Mouse (Mus musculus) hindbrain, embryonic 12.5 days (tissue): Measurements from ENCODE around the gene Sf1. TPM values are rescaled to one million over a fixed set of nuclear protein-coding genes. Genes with fewer than 3 reads are reported as not detected.

Source experiments
- ATAC-seq: fragments of 200-750 bp; cut with Nextera tagmentation; 2 replicates; pipeline ENCODE4 v1.8.0; 2017; ENCODE audit warnings: moderate TSS enrichment; ENCODE audit not compliant: low FRiP score
- H3K27ac ChIP-seq: fragments of 300-500 bp; sonication (generic); 2 replicates; pipeline ENCODE4 v1.5.1; 2016; ENCODE audit warnings: mild to moderate bottlenecking
- H3K27me3 ChIP-seq: fragments of 300-500 bp; sonication (generic); 2 replicates; pipeline ENCODE4 v1.6.1; 2016; ENCODE audit warnings: mild to moderate bottlenecking
- H3K36me3 ChIP-seq: fragments of 300-500 bp; sonication (generic); 2 replicates; pipeline ENCODE4 v1.6.1; 2016; ENCODE audit warnings: mild to moderate bottlenecking
- H3K4me1 ChIP-seq: fragments of 300-500 bp; sonication (generic); 2 replicates; pipeline ENCODE4 v1.6.1; 2016
- H3K4me2 ChIP-seq: fragments of 300-500 bp; sonication (generic); replicated peaks from 2 replicates; pipeline ENCODE4 v1.6.1; 2016; ENCODE audit warnings: mild to moderate bottlenecking
- H3K4me3 ChIP-seq: fragments of 300-500 bp; sonication (generic); 2 replicates; pipeline ENCODE4 v1.5.1; 2016; ENCODE audit warnings: mild to moderate bottlenecking
- H3K9ac ChIP-seq: fragments of 300-500 bp; sonication (generic); 2 replicates; pipeline ENCODE4 v1.6.1; 2016; ENCODE audit warnings: mild to moderate bottlenecking, moderate library complexity
- H3K9me3 ChIP-seq: fragments of 300-500 bp; sonication (generic); replicated peaks from 2 replicates; pipeline ENCODE4 v1.6.1; 2016; ENCODE audit warnings: mild to moderate bottlenecking
- WGBS: fragments of 180-500 bp; shearing (Covaris S2); methylation state at CpG from one replicate; pipeline ENCODE4 v1.1.7; 2016; 5-methylcytosine and 5-hydroxymethylcytosine counted together
- polyA plus RNA-seq: library from polyadenylated mRNA; unstranded; fragments of >200 nt; fragmentation: Nextera tagmentation; extraction: Ambion mirVana; gene quantifications from 2 replicates; pipeline ENCODE4 v1.2.1, GENCODE M21; 2016

Gene Sf1
- polyA plus RNA-seq, 1 experiment from 2014 or later, result 168 TPM

DNA sequence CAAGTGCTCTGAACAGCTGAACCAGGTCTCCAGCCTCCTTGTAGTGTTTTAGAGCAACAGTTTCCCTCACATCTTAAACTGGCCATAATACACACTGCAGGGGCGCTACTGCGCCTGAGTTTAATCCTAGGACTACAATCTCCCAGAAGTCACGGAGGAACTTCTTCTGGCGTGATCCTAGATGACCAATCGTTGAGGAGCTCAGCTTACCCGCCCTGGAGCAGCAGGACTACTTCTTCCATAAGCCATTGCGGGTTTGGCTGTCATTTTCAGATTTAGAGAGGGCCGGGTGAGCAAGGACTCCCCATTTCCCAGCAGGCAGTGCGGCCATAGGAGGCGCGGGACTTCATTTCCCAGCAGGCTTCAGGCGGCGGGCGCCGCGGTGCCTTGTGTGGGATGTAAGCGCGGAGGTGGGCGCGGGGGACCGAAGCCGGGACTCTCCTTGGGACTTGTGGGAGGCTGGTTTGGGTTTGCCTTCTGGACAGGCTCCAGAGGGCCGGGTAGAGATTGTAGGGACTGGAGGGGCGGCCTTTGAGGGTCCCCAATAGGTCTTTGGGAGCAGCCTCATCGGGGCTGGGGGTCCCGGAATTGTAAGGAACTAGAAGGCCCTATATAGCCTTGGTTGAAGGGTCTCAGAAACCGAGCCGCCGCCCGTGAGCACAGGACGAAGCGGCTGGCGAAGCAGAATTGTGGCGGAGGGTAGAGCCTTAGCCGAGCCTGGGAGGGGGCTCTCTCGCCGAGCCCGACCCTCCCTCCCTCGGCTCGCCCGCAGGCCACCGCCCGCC, 28.6 kb upstream of the Sf1 start, which contains the start of gene Men1:
Men1 (plus strand) TSS at position 307 of the 785 bp plus-strand sequence.
- Histone ChIP-seq H3K9ac (peak within 1 kb of the TSS; percentile 94), H3K36me3 (peaks cover 29% of the 10 kb centered on the region), H3K4me2 (peak within 1 kb of the TSS; percentile 97), H3K27ac (peak within 1 kb of the TSS; percentile 71), H3K9me3 (no peaks in the 10 kb centered on the region), H3K4me1 (peaks cover 26% of the 10 kb centered on the region), H3K4me3 (peak within 1 kb of the TSS; percentile 82), H3K27me3 (no peaks in the 10 kb centered on the region)
- WGBS, result under 1% methylated on average over 43 of the region's 43 CpGs
- ATAC-seq, result peak; percentile 93

DNA sequence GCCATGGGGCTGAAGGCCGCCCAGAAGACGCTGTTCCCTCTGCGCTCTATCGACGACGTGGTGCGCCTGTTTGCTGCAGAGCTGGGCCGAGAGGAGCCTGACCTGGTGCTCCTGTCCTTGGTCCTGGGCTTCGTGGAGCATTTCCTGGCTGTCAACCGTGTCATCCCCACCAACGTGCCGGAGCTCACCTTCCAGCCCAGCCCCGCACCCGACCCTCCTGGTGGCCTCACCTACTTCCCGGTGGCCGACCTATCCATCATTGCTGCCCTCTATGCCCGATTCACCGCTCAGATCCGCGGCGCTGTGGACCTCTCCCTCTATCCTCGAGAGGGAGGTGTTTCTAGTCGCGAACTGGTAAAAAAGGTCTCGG, 28.0 kb upstream of the Sf1 start:
- peak overlapping the region; percentile 97 for H3K4me2 ChIP-seq
- peak overlapping the region; percentile 71 for H3K27ac ChIP-seq
- H3K27me3 ChIP-seq, result no peaks in the 10 kb centered on the region
- no peaks in the 10 kb centered on the region for H3K9me3 ChIP-seq
- peak overlapping the region; percentile 94 for H3K9ac ChIP-seq
- peaks cover 35% of the 10 kb centered on the region for H3K36me3 ChIP-seq
- H3K4me1 ChIP-seq, result peaks cover 32% of the 10 kb centered on the region
- under 1% methylated on average over 25 of the region's 25 CpGs for WGBS
- ATAC-seq, result no peak
- H3K4me3 ChIP-seq, result peak overlapping the region; percentile 82

DNA sequence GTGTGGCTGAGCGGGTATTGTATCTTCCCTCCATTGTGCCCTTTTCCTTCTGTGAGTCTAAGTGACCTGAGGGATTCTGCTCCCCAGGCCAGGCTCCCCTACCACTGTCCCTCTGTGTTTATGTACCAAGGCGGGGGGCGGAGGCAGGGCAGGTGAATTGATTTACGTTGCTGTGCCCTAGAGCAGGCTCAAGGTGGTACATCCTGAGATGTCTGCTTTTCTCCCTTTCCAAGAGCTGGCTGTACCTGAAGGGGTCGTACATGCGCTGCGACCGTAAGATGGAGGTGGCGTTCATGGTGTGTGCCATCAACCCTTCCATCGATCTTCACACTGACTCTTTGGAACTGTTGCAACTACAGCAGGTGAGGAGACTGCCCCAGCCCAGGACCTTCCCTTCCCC, 26.6 kb upstream of the Sf1 start:
- Histone ChIP-seq H3K27me3 (no peaks in the 10 kb centered on the region), H3K27ac (no peak overlapping the region), H3K9ac (peak overlapping the region; percentile 94), H3K36me3 (peaks cover 36% of the 10 kb centered on the region), H3K4me3 (peak overlapping the region; percentile 82), H3K9me3 (no peaks in the 10 kb centered on the region), H3K4me2 (peak overlapping the region; percentile 97), H3K4me1 (peaks cover 42% of the 10 kb centered on the region)
- ATAC-seq, result no peak
- 95% methylated on average over 10 of the region's 10 CpGs for WGBS

DNA sequence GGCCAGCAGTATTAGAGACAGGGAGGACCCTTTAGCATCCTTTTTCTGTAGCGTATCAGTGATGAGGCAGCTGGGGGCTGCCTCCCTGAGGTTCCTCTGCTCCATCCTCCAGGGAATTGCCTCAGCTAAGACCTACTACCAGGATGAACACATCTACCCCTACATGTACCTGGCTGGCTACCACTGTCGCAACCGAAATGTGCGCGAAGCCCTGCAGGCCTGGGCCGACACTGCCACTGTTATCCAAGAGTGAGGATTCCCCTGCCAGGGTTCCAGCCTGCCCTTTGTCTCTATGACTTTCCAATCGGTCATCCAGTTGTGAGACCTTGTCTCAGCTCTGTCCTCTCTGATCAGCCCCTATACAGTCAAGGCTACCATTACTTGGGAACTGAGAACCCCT, 25.3 kb upstream of the Sf1 start:
- H3K9me3 ChIP-seq, result no peaks in the 10 kb centered on the region
- H3K27ac ChIP-seq, result no peak overlapping the region
- no peak for ATAC-seq
- 96% methylated on average over 7 of the region's 7 CpGs for WGBS
- no peaks in the 10 kb centered on the region for H3K27me3 ChIP-seq
- peaks cover 42% of the 10 kb centered on the region for H3K36me3 ChIP-seq
- H3K4me3 ChIP-seq, result no peak overlapping the region
- H3K4me1 ChIP-seq, result peaks cover 41% of the 10 kb centered on the region
- H3K9ac ChIP-seq, result no peak overlapping the region
- no peak overlapping the region for H3K4me2 ChIP-seq

DNA sequence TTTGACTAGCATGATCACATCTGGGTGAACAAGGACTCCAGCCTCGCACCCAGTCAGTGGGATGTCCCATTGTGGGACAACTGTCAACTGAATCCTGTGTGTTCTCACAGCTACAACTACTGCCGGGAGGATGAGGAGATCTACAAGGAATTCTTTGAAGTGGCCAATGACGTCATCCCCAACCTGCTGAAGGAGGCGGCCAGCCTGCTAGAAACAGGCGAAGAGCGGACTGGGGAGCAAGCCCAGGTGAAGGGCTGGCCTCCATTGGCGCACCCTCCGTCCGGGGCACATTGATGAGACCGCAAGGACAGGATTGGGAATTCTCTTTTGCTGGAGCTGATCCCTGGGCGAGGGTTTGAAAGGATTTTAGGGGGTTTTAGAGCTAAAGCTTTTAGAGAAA, 24.8 kb upstream of the Sf1 start:
- H3K36me3 ChIP-seq, result peaks cover 45% of the 10 kb centered on the region

DNA sequence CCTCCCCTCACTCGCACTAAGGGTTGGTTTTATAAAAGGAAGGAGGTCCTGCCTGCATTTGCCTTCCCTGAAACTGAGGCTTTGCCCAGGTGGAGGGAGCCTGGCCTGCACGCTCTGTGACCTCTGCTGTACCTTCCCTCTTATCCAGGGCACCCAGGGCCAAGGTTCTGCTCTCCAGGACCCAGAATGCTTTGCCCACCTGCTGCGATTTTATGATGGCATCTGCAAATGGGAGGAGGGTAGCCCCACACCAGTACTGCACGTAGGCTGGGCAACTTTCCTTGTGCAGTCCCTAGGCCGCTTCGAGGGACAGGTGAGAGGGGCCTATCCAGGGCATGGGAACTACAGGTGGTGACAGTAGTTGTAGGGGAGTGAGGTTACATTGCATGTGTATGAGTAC, 24.3 kb upstream of the Sf1 start:
- H3K4me3 ChIP-seq, result no peak overlapping the region
- H3K27ac ChIP-seq, result no peak overlapping the region
- H3K4me2 ChIP-seq, result no peak overlapping the region
- ATAC-seq, result no peak
- H3K4me1 ChIP-seq, result peaks cover 41% of the 10 kb centered on the region
- H3K9ac ChIP-seq, result no peak overlapping the region
- H3K36me3 ChIP-seq, result peaks cover 49% of the 10 kb centered on the region
- 95% methylated on average over 6 of the region's 6 CpGs for WGBS
- no peaks in the 10 kb centered on the region for H3K27me3 ChIP-seq
- no peaks in the 10 kb centered on the region for H3K9me3 ChIP-seq

More for the DNA sequence above, 24.8 kb upstream of the Sf1 start:
- Histone ChIP-seq H3K9me3 (no peaks in the 10 kb centered on the region), H3K9ac (no peak overlapping the region), H3K27me3 (no peaks in the 10 kb centered on the region), H3K4me2 (no peak overlapping the region), H3K4me1 (peaks cover 41% of the 10 kb centered on the region), H3K4me3 (no peak overlapping the region), H3K27ac (no peak overlapping the region)
- no peak for ATAC-seq
- WGBS, result 95% methylated on average over 11 of the region's 11 CpGs

DNA sequence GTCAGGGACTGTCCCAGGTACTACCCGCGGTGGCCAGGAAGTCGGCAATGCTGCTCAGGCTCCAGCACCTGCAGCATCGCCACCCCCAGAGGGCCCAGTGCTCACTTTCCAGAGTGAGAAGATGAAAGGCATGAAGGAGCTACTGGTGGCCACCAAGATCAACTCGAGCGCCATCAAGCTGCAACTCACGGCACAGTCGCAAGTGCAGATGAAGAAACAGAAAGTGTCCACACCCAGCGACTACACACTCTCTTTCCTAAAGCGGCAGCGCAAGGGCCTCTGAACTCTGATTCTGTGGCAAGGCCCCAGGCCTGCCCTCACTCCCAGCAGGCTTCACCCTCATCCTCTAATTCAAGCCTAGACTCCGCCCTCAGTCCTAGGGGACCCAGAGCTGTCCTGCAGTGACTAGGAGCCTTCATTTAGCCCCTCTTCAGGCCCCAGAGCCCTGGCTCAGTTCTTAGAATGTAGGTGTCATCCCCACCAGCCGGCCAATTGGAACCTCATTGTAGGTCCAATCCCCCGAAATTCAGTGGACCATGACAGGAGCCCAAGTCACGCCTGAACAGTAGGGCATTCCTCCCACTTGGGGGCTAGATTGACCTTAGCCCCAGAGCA, 23.5 kb upstream of the Sf1 start:
- peak overlapping the region; percentile 55; the same call in 1 of the 2 replicates for H3K4me3 ChIP-seq
- no peak for ATAC-seq
- H3K9ac ChIP-seq, result no peak overlapping the region
- no peak overlapping the region for H3K4me2 ChIP-seq
- H3K9me3 ChIP-seq, result no peaks in the 10 kb centered on the region
- no peak overlapping the region for H3K27ac ChIP-seq
- H3K4me1 ChIP-seq, result peaks cover 37% of the 10 kb centered on the region
- 68% methylated on average over 15 of the region's 15 CpGs for WGBS
- H3K36me3 ChIP-seq, result peaks cover 57% of the 10 kb centered on the region
- H3K27me3 ChIP-seq, result no peaks in the 10 kb centered on the region

DNA sequence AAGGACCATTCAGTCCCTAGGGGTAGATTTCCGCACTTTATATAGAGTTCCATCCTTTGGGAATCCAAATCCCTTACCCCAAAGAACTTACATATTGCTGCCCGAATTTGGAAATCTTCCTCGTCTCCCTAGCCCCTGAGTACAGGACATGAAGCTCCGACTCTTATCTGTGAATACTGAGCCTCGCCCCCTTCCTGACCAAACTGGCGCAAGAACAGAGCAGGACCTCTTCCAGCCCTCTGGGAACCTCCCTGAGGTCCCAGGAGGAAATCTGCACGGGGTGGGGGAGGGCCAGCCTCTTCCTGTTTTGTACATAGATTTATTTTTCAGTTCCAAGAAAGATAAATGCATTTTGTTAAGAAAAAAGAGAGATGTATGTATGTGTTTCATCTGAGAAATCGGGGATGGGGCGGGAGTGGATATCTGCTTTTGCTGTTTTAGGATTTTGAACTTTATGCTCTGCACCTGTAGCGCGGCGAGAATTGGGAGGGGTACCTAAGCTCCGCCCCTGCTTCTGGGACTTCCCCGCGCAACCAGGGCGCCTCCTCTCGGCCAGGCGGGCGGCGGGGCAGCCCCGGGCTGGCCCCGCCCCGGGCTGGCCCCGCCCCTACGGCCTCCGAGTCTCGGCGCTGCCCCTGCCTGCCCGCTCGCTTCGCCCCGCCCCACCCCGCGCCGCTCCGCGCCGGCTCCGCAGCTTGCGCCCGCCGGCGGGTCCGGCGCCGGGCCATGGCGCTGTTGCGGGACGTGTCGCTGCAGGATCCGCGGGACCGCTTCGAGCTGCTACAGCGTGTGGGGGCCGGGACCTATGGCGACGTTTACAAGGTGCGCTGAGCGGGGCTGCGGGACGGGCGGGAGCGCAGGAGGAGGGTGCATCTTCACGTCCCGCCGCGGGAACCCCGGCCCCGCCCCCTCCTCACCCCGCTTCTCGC, 22.7 kb upstream of the Sf1 start, which contains the start of gene Map4k2:
Map4k2 (plus strand) TSS at position 612 of the 929 bp plus-strand sequence.
- Histone ChIP-seq H3K27ac (no peak within 1 kb of the TSS), H3K4me3 (peak within 1 kb of the TSS; percentile 55)
- 8% methylated on average over 70 of the region's 72 CpGs for WGBS

DNA sequence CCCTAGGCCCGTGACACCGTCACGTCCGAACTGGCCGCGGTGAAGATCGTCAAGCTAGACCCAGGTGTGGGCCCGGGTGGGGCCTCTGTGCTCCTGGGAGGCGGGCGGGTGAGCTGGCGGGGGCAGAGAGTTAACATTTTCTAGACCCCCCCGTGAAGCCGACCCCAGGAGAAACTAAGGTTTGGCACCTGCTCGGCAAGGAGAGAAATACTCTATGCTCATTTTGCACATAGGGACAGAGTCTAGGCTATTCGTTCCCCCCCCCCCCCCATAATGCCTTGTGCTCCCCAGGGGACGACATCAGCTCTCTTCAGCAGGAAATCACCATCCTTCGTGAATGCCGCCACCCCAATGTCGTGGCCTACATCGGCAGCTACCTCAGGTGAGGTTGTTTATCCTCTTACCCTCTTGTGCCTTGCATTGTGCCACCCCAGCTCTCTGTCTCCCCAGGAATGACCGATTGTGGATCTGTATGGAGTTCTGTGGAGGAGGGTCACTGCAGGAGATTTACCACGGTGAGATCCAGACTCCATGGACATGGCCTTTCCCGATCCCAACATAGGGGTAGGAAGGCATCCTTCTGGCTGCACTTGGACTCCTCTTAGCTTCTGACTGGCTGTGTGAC, 21.9 kb upstream of the Sf1 start:
- H3K9ac ChIP-seq, result peak overlapping the region; percentile 67
- no peaks in the 10 kb centered on the region for H3K9me3 ChIP-seq
- peaks cover 26% of the 10 kb centered on the region for H3K4me1 ChIP-seq
- peaks cover 72% of the 10 kb centered on the region for H3K36me3 ChIP-seq
- 15% methylated on average over 23 of the region's 23 CpGs for WGBS
- H3K4me3 ChIP-seq, result peak overlapping the region; percentile 55
- no peak overlapping the region for H3K27ac ChIP-seq
- H3K4me2 ChIP-seq, result peak overlapping the region; percentile 77
- H3K27me3 ChIP-seq, result no peaks in the 10 kb centered on the region
- 0 out of 2 replicates have a peak, but pooled peaks have one; percentile 7 for ATAC-seq

More for the DNA sequence above, 22.7 kb upstream of the Sf1 start, which contains the start of gene Map4k2:
- peak; percentile 53; the same call in 1 of the 2 replicates for ATAC-seq
- Histone ChIP-seq H3K9ac (peak within 1 kb of the TSS; percentile 67), H3K36me3 (peaks cover 64% of the 10 kb centered on the region), H3K4me2 (peak within 1 kb of the TSS; percentile 77), H3K4me1 (peaks cover 34% of the 10 kb centered on the region), H3K9me3 (no peaks in the 10 kb centered on the region), H3K27me3 (no peaks in the 10 kb centered on the region)

DNA sequence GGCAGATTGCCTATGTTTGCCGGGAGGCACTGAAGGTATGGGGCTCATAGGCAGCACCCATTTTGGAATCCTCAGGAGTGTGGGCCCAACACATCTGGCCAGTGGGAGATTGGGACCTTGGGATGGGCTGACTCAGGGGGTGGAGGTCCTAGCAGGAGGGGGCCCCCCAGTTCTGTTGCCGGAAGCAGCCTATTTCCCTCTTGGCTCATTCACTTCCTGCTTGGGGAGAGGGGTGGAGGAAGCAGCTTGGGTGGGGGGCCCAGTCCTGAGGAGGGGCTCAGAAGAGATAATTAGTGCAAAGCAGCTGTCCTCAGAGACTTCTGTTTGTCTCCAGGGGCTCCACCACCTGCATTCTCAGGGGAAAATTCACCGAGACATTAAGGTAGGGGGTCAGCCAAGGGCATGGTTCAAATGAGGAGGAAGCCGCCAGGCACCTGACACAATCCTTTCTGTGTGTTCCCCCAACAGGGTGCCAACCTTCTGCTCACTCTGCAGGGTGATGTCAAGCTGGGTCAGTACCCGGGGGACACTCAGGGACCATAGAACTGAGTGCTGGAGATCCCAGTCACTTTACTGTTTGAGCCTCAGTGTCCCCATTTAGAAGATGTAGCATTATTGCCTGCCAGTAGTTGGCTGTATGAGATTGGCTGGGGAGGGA, 21.1 kb upstream of the Sf1 start:
- peaks cover 18% of the 10 kb centered on the region for H3K4me1 ChIP-seq
- no peak for ATAC-seq
- no peaks in the 10 kb centered on the region for H3K27me3 ChIP-seq
- H3K9ac ChIP-seq, result no peak overlapping the region
- H3K4me3 ChIP-seq, result no peak overlapping the region
- H3K36me3 ChIP-seq, result peaks cover 76% of the 10 kb centered on the region
- 78% methylated on average over 5 of the region's 5 CpGs for WGBS
- 0 out of 2 replicates have a peak overlapping the region, but pooled peaks have one; percentile 77 for H3K4me2 ChIP-seq
- no peak overlapping the region for H3K27ac ChIP-seq
- no peaks in the 10 kb centered on the region for H3K9me3 ChIP-seq
